Mouse (Mus musculus): ENCODE data around the gene Sik2. TPM values are rescaled to one million over a fixed set of nuclear protein-coding genes. Genes with fewer than 3 reads are reported as not detected.

Sik2 gene
- polyA plus RNA-seq, 1 experiment from 2014 or later, result 10.1 TPM

GRCm38 (mm10) chr9:50957956-50958489, 50.9 kb downstream of the Sik2 start:
- H3K36me3 ChIP-seq (ENCODE audit: control insufficient read depth, insufficient read depth, low read length), result no peaks in the 10 kb centered on the region
- no peaks in the 10 kb centered on the region for H3K9me3 ChIP-seq (ENCODE audit: control insufficient read depth, low read length)
- no peak overlapping the region for H3K4me2 ChIP-seq (replicated peaks; ENCODE audit: low read depth)
- 47% methylated on average over 6 of the region's 6 CpGs for WGBS
- H3K27ac ChIP-seq (replicated peaks), result no peak overlapping the region
- H3K9ac ChIP-seq (ENCODE audit: low read length), result no peak overlapping the region
- no peaks in the 10 kb centered on the region for H3K4me1 ChIP-seq (replicated peaks; ENCODE audit: control insufficient read depth, insufficient read depth)
- ATAC-seq (ENCODE audit: low FRiP score, low TSS enrichment), result no peak
- no peak for TF ChIP-seq CTCF (IDR thresholded peaks at IDR 0.05; ENCODE audit: low read depth)
- TF ChIP-seq EP300 (optimal IDR thresholded peaks at IDR 0.05), result no peak
- H3K4me3 ChIP-seq (ENCODE audit: low read depth, low read length), result no peak overlapping the region
- peak; percentile 24 for DNase-seq (ENCODE audit: low spot score)
- no peaks in the 10 kb centered on the region for H3K27me3 ChIP-seq (ENCODE audit: control insufficient read depth, insufficient read depth, low read length)

GRCm38 (mm10) chr9:50955176-50955575, 53.7 kb downstream of the Sik2 start:
- no peak for TF ChIP-seq CTCF (IDR thresholded peaks at IDR 0.05; ENCODE audit: low read depth)
- TF ChIP-seq EP300 (optimal IDR thresholded peaks at IDR 0.05), result no peak
- no peaks in the 10 kb centered on the region for H3K9me3 ChIP-seq (ENCODE audit: control insufficient read depth, low read length)
- no peak overlapping the region for H3K27ac ChIP-seq (replicated peaks)

GRCm38 (mm10) chr9:50948097-50948823, 60.6 kb downstream of the Sik2 start:
- H3K4me3 ChIP-seq (ENCODE audit: low read depth, low read length), result no peak overlapping the region
- 92% methylated on average over 7 of the region's 7 CpGs for WGBS
- H3K27ac ChIP-seq (replicated peaks), result no peak overlapping the region
- no peaks in the 10 kb centered on the region for H3K27me3 ChIP-seq (ENCODE audit: control insufficient read depth, insufficient read depth, low read length)
- no peaks in the 10 kb centered on the region for H3K9me3 ChIP-seq (ENCODE audit: control insufficient read depth, low read length)
- no peak for ATAC-seq (ENCODE audit: low FRiP score, low TSS enrichment)
- no peak overlapping the region for H3K9ac ChIP-seq (ENCODE audit: low read length)
- DNase-seq (ENCODE audit: low spot score), result no peak
- no peaks in the 10 kb centered on the region for H3K4me1 ChIP-seq (replicated peaks; ENCODE audit: control insufficient read depth, insufficient read depth)
- TF ChIP-seq CTCF (IDR thresholded peaks at IDR 0.05; ENCODE audit: low read depth) (no peak), EP300 (optimal IDR thresholded peaks at IDR 0.05) (no peak)
- H3K4me2 ChIP-seq (replicated peaks; ENCODE audit: low read depth), result no peak overlapping the region
- H3K36me3 ChIP-seq (ENCODE audit: control insufficient read depth, insufficient read depth, low read length), result no peaks in the 10 kb centered on the region

More at GRCm38 (mm10) chr9:50955176-50955575, 53.7 kb downstream of the Sik2 start:
- 94% methylated on average over 3 of the region's 3 CpGs for WGBS
- DNase-seq (ENCODE audit: low spot score) (no peak), ATAC-seq (ENCODE audit: low FRiP score, low TSS enrichment) (no peak)
- no peak overlapping the region for H3K4me3 ChIP-seq (ENCODE audit: low read depth, low read length)
- no peaks in the 10 kb centered on the region for H3K27me3 ChIP-seq (ENCODE audit: control insufficient read depth, insufficient read depth, low read length)
- H3K4me1 ChIP-seq (replicated peaks; ENCODE audit: control insufficient read depth, insufficient read depth), result no peaks in the 10 kb centered on the region
- no peaks in the 10 kb centered on the region for H3K36me3 ChIP-seq (ENCODE audit: control insufficient read depth, insufficient read depth, low read length)
- H3K9ac ChIP-seq (ENCODE audit: low read length), result no peak overlapping the region
- no peak overlapping the region for H3K4me2 ChIP-seq (replicated peaks; ENCODE audit: low read depth)

- ATAC-seq (ENCODE audit: low FRiP score, low TSS enrichment) (no peak), DNase-seq (ENCODE audit: low spot score) (no peak)
- Histone ChIP-seq H3K9ac (ENCODE audit: low read length) (no peak overlapping the region), H3K4me1 (replicated peaks; ENCODE audit: control insufficient read depth, insufficient read depth) (no peaks in the 10 kb centered on the region), H3K36me3 (ENCODE audit: control insufficient read depth, insufficient read depth, low read length) (no peaks in the 10 kb centered on the region), H3K27me3 (ENCODE audit: control insufficient read depth, insufficient read depth, low read length) (no peaks in the 10 kb centered on the region), H3K4me2 (replicated peaks; ENCODE audit: low read depth) (no peak overlapping the region), H3K27ac (replicated peaks) (no peak overlapping the region), H3K9me3 (ENCODE audit: control insufficient read depth, low read length) (no peaks in the 10 kb centered on the region), H3K4me3 (ENCODE audit: low read depth, low read length) (no peak overlapping the region)
- 64% methylated on average over 1 of the region's 1 CpGs for WGBS
- TF ChIP-seq EP300 (optimal IDR thresholded peaks at IDR 0.05) (no peak), CTCF (IDR thresholded peaks at IDR 0.05; ENCODE audit: low read depth) (no peak)
These were observed 62.5 kb downstream of the Sik2 start for GRCm38 (mm10) chr9:50946338-50946737.

GRCm38 (mm10) chr9:50944826-50945225, 64.0 kb downstream of the Sik2 start:
- 93% methylated on average over 1 of the region's 1 CpGs for WGBS
- no peak overlapping the region for H3K9ac ChIP-seq (ENCODE audit: low read length)
- H3K4me3 ChIP-seq (ENCODE audit: low read depth, low read length), result no peak overlapping the region
- H3K36me3 ChIP-seq (ENCODE audit: control insufficient read depth, insufficient read depth, low read length), result no peaks in the 10 kb centered on the region
- H3K4me1 ChIP-seq (replicated peaks; ENCODE audit: control insufficient read depth, insufficient read depth), result no peaks in the 10 kb centered on the region
- H3K4me2 ChIP-seq (replicated peaks; ENCODE audit: low read depth), result no peak overlapping the region
- ATAC-seq (ENCODE audit: low FRiP score, low TSS enrichment), result no peak
- no peaks in the 10 kb centered on the region for H3K9me3 ChIP-seq (ENCODE audit: control insufficient read depth, low read length)
- no peak for DNase-seq (ENCODE audit: low spot score)
- H3K27me3 ChIP-seq (ENCODE audit: control insufficient read depth, insufficient read depth, low read length), result no peaks in the 10 kb centered on the region
- TF ChIP-seq CTCF (IDR thresholded peaks at IDR 0.05; ENCODE audit: low read depth), result no peak
- no peak for TF ChIP-seq EP300 (optimal IDR thresholded peaks at IDR 0.05)
- H3K27ac ChIP-seq (replicated peaks), result no peak overlapping the region

- Histone ChIP-seq H3K9ac (ENCODE audit: low read length) (no peak overlapping the region), H3K4me2 (replicated peaks; ENCODE audit: low read depth) (no peak overlapping the region), H3K9me3 (ENCODE audit: control insufficient read depth, low read length) (no peaks in the 10 kb centered on the region), H3K27ac (replicated peaks) (no peak overlapping the region), H3K27me3 (ENCODE audit: control insufficient read depth, insufficient read depth, low read length) (no peaks in the 10 kb centered on the region), H3K4me3 (ENCODE audit: low read depth, low read length) (no peak overlapping the region), H3K4me1 (replicated peaks; ENCODE audit: control insufficient read depth, insufficient read depth) (no peaks in the 10 kb centered on the region), H3K36me3 (ENCODE audit: control insufficient read depth, insufficient read depth, low read length) (no peaks in the 10 kb centered on the region)
- TF ChIP-seq EP300 (optimal IDR thresholded peaks at IDR 0.05) (no peak), CTCF (IDR thresholded peaks at IDR 0.05; ENCODE audit: low read depth) (no peak)
- no peak for ATAC-seq (ENCODE audit: low FRiP score, low TSS enrichment)
- WGBS, result 91% methylated on average over 2 of the region's 2 CpGs
- DNase-seq (ENCODE audit: low spot score), result no peak
These were observed 66.2 kb downstream of the Sik2 start for GRCm38 (mm10) chr9:50942711-50943110.

All from stomach, postnatal 0 days (tissue).